Mouse (Mus musculus): Measurements from ENCODE around the gene Bicd1.

The Bicd1 gene

DNA sequence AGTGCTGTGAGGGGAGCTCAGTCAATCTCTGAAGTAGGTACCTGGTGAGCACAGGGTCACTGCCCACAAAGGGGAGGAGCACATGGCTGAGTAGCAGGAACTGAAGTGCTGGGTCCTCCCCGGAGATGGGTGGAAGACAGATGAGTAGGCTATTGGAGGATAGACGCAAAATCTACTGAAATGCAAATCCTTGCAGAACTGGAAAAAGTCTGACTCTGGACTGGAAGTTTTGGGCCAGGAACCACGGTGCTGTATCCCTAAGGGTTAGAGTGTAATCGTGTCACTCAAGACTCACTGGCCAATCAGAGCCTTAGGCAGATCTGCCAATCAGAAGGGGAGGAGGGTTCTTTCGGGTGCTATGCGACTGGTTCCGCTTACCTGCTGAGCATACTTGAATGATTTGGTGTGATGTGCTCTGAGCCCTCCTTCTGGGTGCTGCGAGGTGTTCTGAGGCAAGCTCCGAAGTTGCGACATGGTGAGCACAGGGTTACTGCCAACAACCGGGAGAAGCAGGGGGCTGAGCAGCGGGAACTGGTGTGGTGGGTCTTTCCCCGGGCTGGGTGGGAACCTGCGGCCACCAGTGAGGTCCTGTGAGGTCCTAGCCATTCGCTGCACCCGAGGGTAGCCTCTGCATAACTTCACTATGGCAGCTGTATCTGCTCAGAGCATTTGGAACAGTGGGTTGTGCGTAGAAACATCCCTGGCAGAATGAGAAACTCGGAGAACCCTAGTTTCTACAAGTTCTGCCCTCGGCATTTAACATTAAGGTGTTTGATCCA lies 157.2 kb downstream of the Bicd1 start:
- peak; percentile 61 for DNase-seq (ENCODE audit: low spot score)

DNA sequence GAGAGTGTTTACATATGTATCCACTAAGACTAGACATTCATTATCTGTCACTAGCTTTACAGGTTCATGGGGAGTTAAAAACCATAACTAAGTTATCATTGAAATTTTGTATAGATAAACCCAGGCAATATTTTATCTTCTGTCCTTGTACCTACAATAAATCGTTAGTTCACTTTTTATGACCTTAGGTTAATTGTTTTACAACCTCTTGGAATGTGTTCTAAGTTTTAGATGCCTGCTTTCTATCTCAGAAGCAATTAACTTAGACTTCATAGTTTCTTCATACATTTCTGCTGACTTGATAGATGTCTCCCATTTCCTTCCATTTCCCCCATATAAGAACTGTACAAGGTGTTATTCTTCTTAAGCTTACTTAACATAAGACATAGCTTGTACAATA lies 158.5 kb downstream of the Bicd1 start:
- no peak for DNase-seq (ENCODE audit: low spot score)

DNA sequence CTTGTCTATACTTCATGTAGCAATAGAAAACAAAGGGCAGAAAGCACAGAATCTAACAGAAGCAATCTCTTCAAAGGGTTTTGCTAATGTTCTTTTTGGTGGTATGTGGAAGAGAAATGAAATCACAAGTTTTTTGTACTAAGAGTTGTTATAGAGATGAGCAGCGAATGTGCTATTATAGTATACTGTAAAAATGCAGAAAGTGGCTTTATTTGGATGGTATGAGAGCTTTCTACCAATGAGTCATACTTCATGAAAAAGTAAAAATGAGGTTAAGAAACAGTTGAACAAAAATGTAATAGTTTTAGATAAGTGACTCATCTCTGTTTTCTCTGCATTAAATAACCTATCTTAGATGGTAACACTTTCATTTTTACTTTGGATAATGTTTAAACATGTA lies 165.6 kb downstream of the Bicd1 start:
- DNase-seq (ENCODE audit: low spot score) = no peak

DNA sequence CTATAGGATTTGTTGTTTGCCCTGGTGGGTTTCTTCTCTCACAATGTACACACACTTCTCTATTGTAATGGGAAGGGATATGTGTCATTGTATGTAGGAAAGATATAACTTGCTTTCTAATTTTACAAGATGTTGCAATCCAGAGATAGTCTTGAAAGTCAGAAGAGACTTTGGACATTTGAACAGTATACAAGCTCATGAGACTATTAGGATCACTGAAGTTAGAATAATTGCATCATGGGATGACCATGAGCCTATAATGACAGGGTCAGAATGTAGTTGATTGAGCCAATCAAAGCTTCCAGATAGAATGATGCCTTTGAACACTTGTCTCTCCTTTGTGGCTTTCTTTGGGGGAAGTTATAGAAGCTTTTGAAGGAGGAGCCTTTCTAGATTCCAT lies 171.4 kb downstream of the Bicd1 start:
- no peak for DNase-seq (ENCODE audit: low spot score)

DNA sequence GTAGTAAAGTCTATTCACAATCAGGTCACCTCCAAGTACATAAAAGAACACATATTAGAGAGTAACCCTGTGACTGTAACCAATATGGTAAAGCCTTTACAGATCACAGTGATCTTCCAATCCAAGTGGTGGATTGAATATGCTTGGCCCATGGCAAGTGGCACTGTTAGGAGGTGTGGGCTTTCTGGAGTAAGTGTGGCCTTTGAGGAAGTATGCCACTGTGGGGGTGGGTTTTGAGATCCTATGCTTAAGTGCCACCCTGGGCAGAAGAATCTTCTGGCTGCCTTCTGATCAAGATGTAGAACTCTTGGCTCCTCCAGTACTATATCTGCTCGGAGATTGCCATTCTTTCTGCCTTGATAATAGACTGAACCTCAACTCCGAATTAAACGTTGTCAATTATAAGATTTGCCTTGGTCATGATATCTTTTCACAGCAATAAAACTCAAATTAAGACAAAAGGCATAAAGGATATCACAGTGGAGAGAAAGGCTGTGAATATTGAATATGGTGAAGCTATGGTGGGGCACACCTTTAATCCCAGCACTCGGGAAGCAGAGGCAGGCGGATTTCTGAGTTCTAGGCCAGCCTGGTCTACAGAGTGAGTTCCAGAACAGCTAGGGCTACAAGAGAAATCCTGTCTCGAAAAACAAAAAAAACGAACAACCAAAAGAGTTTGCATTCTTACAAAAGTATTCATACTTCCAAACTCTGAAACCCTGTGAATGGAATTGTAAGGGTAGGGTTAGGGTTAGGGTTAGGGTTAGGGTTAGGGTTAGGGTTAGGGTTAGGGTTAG lies 177.2 kb downstream of the Bicd1 start:
- DNase-seq (ENCODE audit: low spot score) = no peak

Data from testis, postnatal 10 days (tissue).